Mouse (Mus musculus): Measurements from ENCODE around the gene Fndc3b.
A peak's percentile ranks its signal among the peaks of the same experiment; 100 is the strongest.
"Not testable (repeated sequence)": the region's sequence is repeated elsewhere in the genome, so short reads cannot be mapped to it uniquely, and the experiment has no call there.

The Fndc3b gene

DNA sequence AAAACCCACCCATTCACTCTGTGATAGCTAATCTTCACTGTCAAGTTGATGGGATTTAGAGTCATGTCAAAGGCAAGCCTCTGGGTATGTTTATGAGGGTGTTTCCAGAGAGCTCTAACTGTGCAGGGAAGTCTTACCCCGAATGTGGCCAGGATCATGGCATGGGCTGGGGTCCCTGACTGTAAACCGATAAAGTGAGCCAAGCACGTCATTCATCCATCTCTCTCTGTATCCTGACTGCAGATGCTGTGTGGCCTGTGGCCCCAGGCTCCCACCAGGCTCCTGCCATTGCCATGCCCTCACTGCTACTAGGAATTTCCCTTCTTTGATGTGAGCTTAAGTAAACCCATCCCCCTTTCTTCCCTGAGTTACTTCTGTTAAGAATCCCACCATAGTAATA is 297.5 kb downstream of the Fndc3b start:
- DNase-seq (ENCODE audit: low spot score), result no peak

- no peak for DNase-seq (ENCODE audit: low spot score)
Measured at GRCm38 (mm10) chr3:27411286-27411685, 299.8 kb downstream of the Fndc3b start.

DNA sequence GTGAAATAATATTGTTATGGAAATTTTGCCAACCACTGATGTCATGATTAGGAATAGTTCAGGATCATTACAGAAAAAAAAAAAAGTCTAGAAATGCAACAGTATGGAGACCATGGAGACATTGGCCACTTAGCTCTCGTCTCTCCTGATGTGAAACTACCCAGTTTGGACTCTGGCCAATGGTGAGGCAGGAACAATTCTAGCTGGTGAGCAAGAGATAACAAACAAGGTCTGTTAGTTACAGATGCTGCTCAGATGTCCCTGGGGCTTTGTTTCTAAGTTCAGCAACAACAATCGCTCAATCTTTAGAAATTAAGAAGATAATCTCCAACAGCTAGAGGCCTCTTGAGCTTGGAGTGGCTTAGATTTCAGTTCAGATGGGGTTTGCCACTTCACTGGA is 302.5 kb downstream of the Fndc3b start:
- DNase-seq (ENCODE audit: low spot score), result no peak

GRCm38 (mm10) chr3:27406440-27406839 is 304.7 kb downstream of the Fndc3b start:
- no peak for DNase-seq (ENCODE audit: low spot score)

- DNase-seq (ENCODE audit: low spot score), result not testable (repeated sequence)
Measured at GRCm38 (mm10) chr3:27400996-27401395, 310.1 kb downstream of the Fndc3b start.

DNA sequence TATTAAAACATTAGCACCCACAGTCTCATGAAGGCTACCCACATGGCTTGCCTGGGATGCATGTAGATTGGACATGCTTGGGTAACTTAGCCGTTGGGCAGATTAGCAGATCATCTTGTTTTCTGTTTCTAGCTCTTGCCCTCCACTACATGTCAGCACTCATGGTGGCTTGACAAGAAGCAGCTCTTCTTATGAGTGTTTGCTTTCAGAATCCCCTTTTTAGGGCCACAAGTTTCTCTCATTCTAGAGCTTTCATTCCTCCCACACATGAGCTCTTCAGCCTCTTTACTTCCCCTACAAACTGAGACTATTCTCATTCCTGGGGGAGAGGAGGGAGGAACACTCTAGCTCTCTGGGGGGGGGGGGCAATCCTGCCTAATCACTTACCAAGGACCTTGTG is 321.2 kb downstream of the Fndc3b start:
- no peak for DNase-seq (ENCODE audit: low spot score)

DNA sequence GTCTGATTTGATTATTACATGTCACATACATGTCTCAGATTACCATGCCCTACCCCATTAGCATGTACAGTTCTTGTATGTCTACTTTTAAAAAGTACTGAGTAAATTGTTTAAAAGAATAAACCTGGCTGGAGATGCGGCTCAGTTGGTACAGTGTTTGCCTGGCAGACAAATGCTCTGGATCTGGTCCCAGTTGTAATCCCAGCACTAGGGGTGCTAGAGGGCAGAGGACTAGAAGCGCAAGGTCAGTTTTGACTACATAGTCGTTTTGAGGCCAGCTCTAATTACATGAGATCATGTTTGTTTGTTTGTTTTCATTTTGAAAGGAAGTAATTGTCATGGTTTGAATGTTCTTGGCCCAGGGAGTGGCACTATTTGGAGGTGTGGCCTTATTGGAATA is 326.3 kb downstream of the Fndc3b start:
- DNase-seq (ENCODE audit: low spot score), result no peak

DNA sequence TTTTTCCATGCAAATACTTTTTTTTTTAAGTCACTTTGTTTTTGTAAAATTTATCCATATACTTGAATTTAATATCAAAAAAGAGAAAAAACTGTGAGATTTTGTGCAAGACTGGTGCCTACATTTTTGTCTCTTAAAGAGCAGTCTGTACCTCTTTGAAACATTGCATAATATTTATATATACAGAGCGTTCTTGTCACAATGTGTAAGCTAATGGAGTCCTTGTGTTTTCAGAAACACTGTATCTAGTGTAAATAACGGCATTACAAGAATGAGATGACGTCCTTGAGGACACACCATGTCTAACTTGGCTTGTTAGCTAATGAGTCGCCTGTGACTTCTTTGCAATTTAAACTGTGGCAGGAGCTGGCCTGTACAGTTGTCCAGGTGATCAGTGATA is 333.2 kb downstream of the Fndc3b start:
- no peak for DNase-seq (ENCODE audit: low spot score)

DNA sequence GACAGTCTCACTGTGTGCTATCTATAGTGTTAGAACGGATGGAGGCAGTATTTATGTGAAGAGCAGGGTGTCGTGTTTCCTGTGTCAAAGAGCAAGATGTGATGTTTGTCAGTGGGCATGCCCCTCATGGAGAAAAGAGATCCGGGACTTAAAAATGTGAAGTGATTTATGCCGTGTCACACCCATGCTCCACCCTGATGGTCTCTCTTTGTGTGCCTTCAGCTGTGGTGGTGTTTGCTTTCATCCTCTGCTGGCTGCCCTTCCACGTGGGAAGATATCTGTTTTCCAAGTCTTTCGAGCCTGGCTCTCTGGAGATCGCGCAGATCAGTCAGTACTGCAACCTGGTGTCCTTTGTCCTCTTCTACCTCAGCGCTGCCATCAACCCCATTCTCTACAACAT is 336.7 kb downstream of the Fndc3b start:
- DNase-seq (ENCODE audit: low spot score), result no peak

- no peak for DNase-seq (ENCODE audit: low spot score)
Measured at GRCm38 (mm10) chr3:27371725-27372650, 339.1 kb downstream of the Fndc3b start.

DNA sequence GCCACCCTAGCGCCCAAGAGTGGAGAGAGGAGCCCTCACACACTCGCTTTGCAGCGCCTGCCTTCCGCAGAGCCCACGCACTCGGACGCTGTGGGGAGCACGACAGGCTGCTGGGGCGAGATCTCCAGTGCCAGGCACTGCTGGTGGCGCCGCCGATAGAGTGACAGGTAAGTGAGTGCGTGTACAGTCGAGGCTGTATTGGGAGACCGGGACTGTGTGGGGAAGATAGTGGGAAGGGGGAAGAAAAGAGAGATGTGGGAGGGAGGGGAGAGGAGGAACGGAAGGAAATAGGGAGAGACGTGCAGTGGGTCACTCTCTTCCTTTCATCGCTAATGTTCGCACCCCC is 339.9 kb downstream of the Fndc3b start, which contains the start of gene Ghsr:
Ghsr (plus strand) TSS at position 76 of the 346 bp plus-strand sequence.
- no peak for DNase-seq (ENCODE audit: low spot score)

- DNase-seq (ENCODE audit: low spot score), result no peak
Measured at GRCm38 (mm10) chr3:27370582-27371275, 340.4 kb downstream of the Fndc3b start.

- peak; percentile 7 for DNase-seq (ENCODE audit: low spot score)
Measured at GRCm38 (mm10) chr3:27370125-27370524, 341.0 kb downstream of the Fndc3b start.

Data from urinary bladder, postnatal 25 days (tissue).